Mouse (Mus musculus) heart, embryonic 14.5 days (tissue): ENCODE data around the gene Tbc1d21. TPM values are rescaled to one million over a fixed set of nuclear protein-coding genes. Genes with fewer than 3 reads are reported as not detected.
A peak's percentile ranks its signal among the peaks of the same experiment; 100 is the strongest.

Experiments used
- ATAC-seq: fragments of 200-750 bp; cut with Nextera tagmentation; 2 replicates; pipeline ENCODE4 v1.8.0; 2017; ENCODE audit warnings: low read depth, moderate TSS enrichment; ENCODE audit not compliant: insufficient number of reproducible peaks, insufficient read depth, low FRiP score
- H3K27ac ChIP-seq, 2 experiments: fragments of 200-500 bp in 1 of 2; fragments of 300-500 bp in 1 of 2; sonication (generic) in 1 of 2; replicated peaks in 1 of 2; 2 replicates each; pipeline ENCODE4 v1.5.1; 2012 to 2014; ENCODE audit warnings: low read depth in 2 of 2, low read length in 2 of 2, control low read depth in 1 of 2, mild to moderate bottlenecking in 1 of 2, mixed read lengths in 1 of 2; ENCODE audit not compliant: control insufficient read depth in 1 of 2, insufficient read depth in 1 of 2
- H3K27me3 ChIP-seq: fragments of 300-500 bp; sonication (generic); 2 replicates; pipeline ENCODE4 v1.6.1; 2014; ENCODE audit warnings: mild to moderate bottlenecking, low read length, control low read depth; ENCODE audit not compliant: control insufficient read depth, insufficient read depth
- H3K36me3 ChIP-seq: fragments of 300-500 bp; sonication (generic); 2 replicates; pipeline ENCODE4 v1.6.1; 2014; ENCODE audit warnings: mild to moderate bottlenecking, control low read depth, low read length, mixed read lengths; ENCODE audit not compliant: control insufficient read depth, insufficient read depth
- H3K4me1 ChIP-seq, 2 experiments: fragments of 200-500 bp in 1 of 2; fragments of 300-500 bp in 1 of 2; sonication (generic) in 1 of 2; 2 replicates each; pipeline ENCODE4 v1.6.1; 2012 to 2014; ENCODE audit warnings: low read length in 2 of 2, control low read depth in 1 of 2, mixed read lengths in 1 of 2; ENCODE audit not compliant: control insufficient read depth in 2 of 2, insufficient read depth in 2 of 2
- H3K4me2 ChIP-seq: fragments of 300-500 bp; sonication (generic); 2 replicates; pipeline ENCODE4 v1.6.1; 2014; ENCODE audit warnings: mild to moderate bottlenecking, low read length
- H3K4me3 ChIP-seq, 2 experiments: fragments of 200-500 bp in 1 of 2; fragments of 300-500 bp in 1 of 2; sonication (generic) in 1 of 2; 2 replicates each; pipeline ENCODE4 v1.5.1; 2012 to 2014; ENCODE audit warnings: low read length in 2 of 2, mild to moderate bottlenecking in 2 of 2, control low read depth in 1 of 2, low read depth in 1 of 2, moderate library complexity in 1 of 2; ENCODE audit not compliant: control insufficient read depth in 1 of 2, insufficient read depth in 1 of 2
- H3K9ac ChIP-seq: fragments of 300-500 bp; sonication (generic); 2 replicates; pipeline ENCODE4 v1.6.1; 2014; ENCODE audit warnings: mild to moderate bottlenecking, low read length
- H3K9me3 ChIP-seq: fragments of 300-500 bp; sonication (generic); 2 replicates; pipeline ENCODE4 v1.6.1; 2016; ENCODE audit warnings: low read length, control low read depth; ENCODE audit not compliant: control insufficient read depth
- WGBS: fragments of 180-500 bp; shearing (Covaris S2); extraction: QIAGEN DNeasy Blood & Tissue Kit; methylation state at CpG from one replicate; pipeline ENCODE4 v1.1.7; 2014; 5-methylcytosine and 5-hydroxymethylcytosine counted together
- polyA plus RNA-seq: library from polyadenylated mRNA; unstranded; fragments of >200 nt; fragmentation: Nextera tagmentation; extraction: Ambion mirVana; gene quantifications from 2 replicates; pipeline ENCODE4 v1.2.1, GENCODE M21; 2014

Gene Tbc1d21
- polyA plus RNA-seq, 1 experiment from 2014 or later = not detected

GRCm38 (mm10) chr9:58341795-58342194 lies 28.5 kb downstream of the Tbc1d21 start:
- no peak overlapping the region for H3K9ac ChIP-seq
- 80% methylated on average over 1 of the region's 1 CpGs for WGBS
- H3K4me1 ChIP-seq = peaks cover 0 to 4% of the 10 kb centered on the region in 2 experiments; a peak in 2 of 4 replicates
- H3K4me3 ChIP-seq = no peak overlapping the region
- no peaks in the 10 kb centered on the region for H3K36me3 ChIP-seq
- H3K27ac ChIP-seq = no peak overlapping the region
- no peaks in the 10 kb centered on the region for H3K27me3 ChIP-seq
- H3K9me3 ChIP-seq = no peaks in the 10 kb centered on the region
- ATAC-seq = no peak
- H3K4me2 ChIP-seq = no peak overlapping the region

- Histone ChIP-seq H3K4me2 (no peak overlapping the region), H3K4me3 (no peak overlapping the region), H3K27me3 (no peaks in the 10 kb centered on the region), H3K27ac (no peak overlapping the region), H3K36me3 (no peaks in the 10 kb centered on the region), H3K9ac (no peak overlapping the region), H3K4me1 (peaks cover under 1 to 2% of the 10 kb centered on the region in 2 experiments; a peak in 3 of 4 replicates), H3K9me3 (peaks cover 3% of the 10 kb centered on the region; the same call in 1 of the 2 replicates)
- ATAC-seq = no peak
- 57% methylated on average over 8 of the region's 8 CpGs for WGBS
Observed at GRCm38 (mm10) chr9:58336650-58337281, 33.5 kb downstream of the Tbc1d21 start.

- Histone ChIP-seq H3K4me3 (no peak overlapping the region), H3K9me3 (peaks cover 3% of the 10 kb centered on the region; the same call in 1 of the 2 replicates), H3K4me2 (no peak overlapping the region), H3K27me3 (no peaks in the 10 kb centered on the region), H3K4me1 (peaks cover 13 to 32% of the 10 kb centered on the region in 2 experiments), H3K36me3 (no peaks in the 10 kb centered on the region), H3K27ac (peak overlapping the region in 1 of 2 experiments; percentile 13; a peak in 1 of 4 replicates), H3K9ac (no peak overlapping the region)
- 33% methylated on average over 3 of the region's 3 CpGs for WGBS
- ATAC-seq = no peak
Observed at GRCm38 (mm10) chr9:58331276-58331675, 39.0 kb downstream of the Tbc1d21 start.

GRCm38 (mm10) chr9:58330293-58330692 lies 40.0 kb downstream of the Tbc1d21 start:
- no peak overlapping the region for H3K4me2 ChIP-seq
- H3K36me3 ChIP-seq = no peaks in the 10 kb centered on the region
- no peak overlapping the region for H3K27ac ChIP-seq
- WGBS = 23% methylated on average over 5 of the region's 5 CpGs
- H3K4me3 ChIP-seq = no peak overlapping the region
- peaks cover 3% of the 10 kb centered on the region; the same call in 1 of the 2 replicates for H3K9me3 ChIP-seq
- no peaks in the 10 kb centered on the region for H3K27me3 ChIP-seq
- ATAC-seq = no peak
- H3K4me1 ChIP-seq = peaks cover 16 to 35% of the 10 kb centered on the region in 2 experiments
- no peak overlapping the region for H3K9ac ChIP-seq

GRCm38 (mm10) chr9:58327382-58327781 lies 42.9 kb downstream of the Tbc1d21 start:
- Histone ChIP-seq H3K4me1 (peaks cover 16 to 35% of the 10 kb centered on the region in 2 experiments), H3K9ac (peak overlapping the region; percentile 8; the same call in 1 of the 2 replicates), H3K27ac (peak overlapping the region; percentile 78 to 84), H3K9me3 (no peaks in the 10 kb centered on the region), H3K36me3 (no peaks in the 10 kb centered on the region), H3K27me3 (no peaks in the 10 kb centered on the region), H3K4me3 (no peak overlapping the region), H3K4me2 (0 out of 2 replicates have a peak overlapping the region, but pooled peaks have one; percentile 3)
- WGBS = 28% methylated on average over 1 of the region's 1 CpGs
- ATAC-seq = peak; percentile 52; the same call in 1 of the 2 replicates

GRCm38 (mm10) chr9:58326477-58327180 lies 43.6 kb downstream of the Tbc1d21 start:
- H3K4me1 ChIP-seq = peaks cover 14 to 32% of the 10 kb centered on the region in 2 experiments
- no peaks in the 10 kb centered on the region for H3K36me3 ChIP-seq
- H3K27ac ChIP-seq = peak overlapping the region; percentile 78 to 90
- peaks cover 2% of the 10 kb centered on the region; the same call in 1 of the 2 replicates for H3K9me3 ChIP-seq
- H3K9ac ChIP-seq = no peak overlapping the region
- H3K27me3 ChIP-seq = no peaks in the 10 kb centered on the region
- H3K4me3 ChIP-seq = no peak overlapping the region
- 6% methylated on average over 4 of the region's 4 CpGs for WGBS
- peak overlapping the region; percentile 3 for H3K4me2 ChIP-seq
- ATAC-seq = peak; percentile 73; the same call in 1 of the 2 replicates

- 93% methylated on average over 3 of the region's 3 CpGs for WGBS
- Histone ChIP-seq H3K36me3 (no peaks in the 10 kb centered on the region), H3K4me3 (no peak overlapping the region), H3K4me2 (no peak overlapping the region), H3K9me3 (peaks cover 4% of the 10 kb centered on the region; the same call in 1 of the 2 replicates), H3K4me1 (peaks cover 10 to 12% of the 10 kb centered on the region in 2 experiments; a peak in 3 of 4 replicates), H3K9ac (no peak overlapping the region), H3K27me3 (no peaks in the 10 kb centered on the region), H3K27ac (no peak overlapping the region)
- no peak for ATAC-seq
Observed at GRCm38 (mm10) chr9:58321681-58322080, 48.6 kb downstream of the Tbc1d21 start.
